Mouse (Mus musculus): Measurements from ENCODE around the gene Tor3a.

DNA sequence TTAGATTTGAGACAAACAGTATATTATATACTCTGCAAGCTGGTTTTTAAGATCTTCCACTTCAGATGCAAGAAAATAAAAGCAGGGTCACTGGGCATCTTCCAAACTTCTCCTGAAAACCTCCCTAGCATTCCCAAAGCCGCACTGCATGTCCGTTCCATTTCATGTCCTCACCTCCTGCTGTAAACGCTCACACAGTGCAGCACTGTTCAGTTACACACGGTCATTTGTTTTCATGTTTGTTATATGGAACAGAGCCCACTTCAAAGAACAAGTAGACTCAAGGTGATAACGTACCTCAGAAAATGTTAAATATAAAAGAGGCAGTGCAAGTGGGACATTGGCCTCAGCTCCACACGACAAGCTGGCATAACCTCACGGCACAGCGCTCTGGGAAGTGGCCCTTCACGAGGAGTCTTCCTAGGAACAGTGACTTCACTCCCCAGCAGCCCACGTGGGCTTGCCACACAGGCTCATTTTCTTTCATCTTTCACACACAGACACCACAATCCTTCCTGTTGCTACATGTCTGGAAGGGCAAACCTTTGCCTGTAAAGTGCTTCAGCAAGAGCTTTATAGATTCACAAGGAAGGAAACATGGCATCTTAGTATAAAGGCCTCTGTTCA lies 36.4 kb upstream of the Tor3a start:
- TF ChIP-seq GATA2 (IDR thresholded peaks at IDR 0.05; ENCODE audit: borderline replicate concordance, low read depth, low read length) = no peak
- TF ChIP-seq CTCF (IDR thresholded peaks at IDR 0.05; ENCODE audit: low read depth, low read length) = no peak
